Mouse (Mus musculus) intestine, postnatal 0 days (tissue): ENCODE measurements around the gene Dact3. TPM values are rescaled to one million over a fixed set of nuclear protein-coding genes. Genes with fewer than 3 reads are reported as not detected.
A peak's percentile ranks its signal among the peaks of the same experiment; 100 is the strongest.

Experiments used
- ATAC-seq: fragments of 200-750 bp; cut with Nextera tagmentation; 2 replicates; pipeline ENCODE4 v1.8.0; 2017; ENCODE audit warnings: mild to moderate bottlenecking, moderate TSS enrichment, moderate library complexity
- H3K27ac ChIP-seq: fragments of 300-500 bp; sonication (generic); 2 replicates; pipeline ENCODE4 v1.5.1; 2014; ENCODE audit warnings: mild to moderate bottlenecking, low read depth, low read length, moderate library complexity
- H3K27me3 ChIP-seq: fragments of 300-500 bp; sonication (generic); replicated peaks from 2 replicates; pipeline ENCODE4 v1.6.1; 2014; ENCODE audit warnings: low read length, mixed read lengths; ENCODE audit not compliant: control insufficient read depth, insufficient read depth
- H3K36me3 ChIP-seq: fragments of 300-500 bp; sonication (generic); 2 replicates; pipeline ENCODE4 v1.6.1; 2014; ENCODE audit warnings: mild to moderate bottlenecking, moderate library complexity; ENCODE audit not compliant: control insufficient read depth, insufficient read depth
- H3K4me1 ChIP-seq: fragments of 300-500 bp; sonication (generic); replicated peaks from 2 replicates; pipeline ENCODE4 v1.6.1; 2014; ENCODE audit warnings: antibody characterized with exemption, low read length, mixed read lengths; ENCODE audit not compliant: control insufficient read depth, insufficient read depth
- H3K4me2 ChIP-seq: fragments of 300-500 bp; sonication (generic); replicated peaks from 2 replicates; pipeline ENCODE4 v1.6.1; 2014; ENCODE audit warnings: low read depth, mild to moderate bottlenecking, moderate library complexity
- H3K4me3 ChIP-seq: fragments of 300-500 bp; sonication (generic); 2 replicates; pipeline ENCODE4 v1.5.1; 2014; ENCODE audit warnings: low read depth, low read length
- H3K9ac ChIP-seq: fragments of 300-500 bp; sonication (generic); 2 replicates; pipeline ENCODE4 v1.6.1; 2014; ENCODE audit warnings: mild to moderate bottlenecking, low read depth, low read length
- H3K9me3 ChIP-seq: fragments of 300-500 bp; sonication (generic); 2 replicates; pipeline ENCODE4 v1.6.1; 2016; ENCODE audit warnings: mixed run types; ENCODE audit not compliant: control insufficient read depth
- CTCF ChIP-seq: sonication (generic); IDR thresholded peaks from 2 replicates; pipeline ENCODE4 v1.5.1; 2016; ENCODE audit warnings: low read depth, mild to moderate bottlenecking, control low read depth, antibody characterized with exemption, moderate library complexity
- WGBS: fragments of 180-500 bp; shearing (Covaris S2); extraction: QIAGEN DNeasy Blood & Tissue Kit; methylation state at CpG from one replicate; pipeline ENCODE4 v1.1.7; 2014; 5-methylcytosine and 5-hydroxymethylcytosine counted together
- polyA plus RNA-seq: library from polyadenylated mRNA; unstranded; fragments of >200 nt; fragmentation: Nextera tagmentation; extraction: Ambion mirVana; gene quantifications from 2 replicates; pipeline ENCODE4 v1.2.1, GENCODE M21; 2015

Dact3 gene
- 3.4 and 3.7 TPM in 2 replicates for polyA plus RNA-seq

GRCm38 (mm10) chr7:16875310-16875325, at the start of gene Dact3:
Gene Dact3, plus strand, starts transcription at chr7:16875317.
- Histone ChIP-seq H3K4me3 (peak within 1 kb of the TSS; percentile 59), H3K9ac (peak within 1 kb of the TSS; percentile 55), H3K4me1 (no peaks in the 10 kb centered on the region), H3K4me2 (peak within 1 kb of the TSS; percentile 87), H3K27ac (peak within 1 kb of the TSS; percentile 72), H3K36me3 (peaks cover 6% of the 10 kb centered on the region; the same call in 1 of the 2 replicates), H3K27me3 (no peaks in the 10 kb centered on the region), H3K9me3 (no peaks in the 10 kb centered on the region)
- ATAC-seq, result no peak
- WGBS, result 0% methylated on average over 1 of the region's 1 CpGs
- no peak for TF ChIP-seq CTCF

GRCm38 (mm10) chr7:16825785-16826184, 49.3 kb upstream of the Dact3 start:
- 75% methylated on average over 10 of the region's 10 CpGs for WGBS
- no peak overlapping the region for H3K4me2 ChIP-seq
- no peaks in the 10 kb centered on the region for H3K27me3 ChIP-seq

GRCm38 (mm10) chr7:16826571-16826970, 48.5 kb upstream of the Dact3 start:
- WGBS, result 84% methylated on average over 5 of the region's 5 CpGs
- no peak overlapping the region for H3K9ac ChIP-seq
- no peaks in the 10 kb centered on the region for H3K9me3 ChIP-seq
- no peak for TF ChIP-seq CTCF
- no peak overlapping the region for H3K4me2 ChIP-seq
- no peaks in the 10 kb centered on the region for H3K4me1 ChIP-seq
- H3K36me3 ChIP-seq, result peaks cover 80% of the 10 kb centered on the region
- no peak overlapping the region for H3K27ac ChIP-seq
- no peak overlapping the region for H3K4me3 ChIP-seq
- no peak for ATAC-seq
- H3K27me3 ChIP-seq, result no peaks in the 10 kb centered on the region

More at GRCm38 (mm10) chr7:16825785-16826184, 49.3 kb upstream of the Dact3 start:
- Histone ChIP-seq H3K4me1 (no peaks in the 10 kb centered on the region), H3K36me3 (peaks cover 72% of the 10 kb centered on the region), H3K9ac (no peak overlapping the region), H3K9me3 (no peaks in the 10 kb centered on the region), H3K27ac (no peak overlapping the region), H3K4me3 (no peak overlapping the region)
- peak; percentile 66 for TF ChIP-seq CTCF
- ATAC-seq, result no peak

DNA sequence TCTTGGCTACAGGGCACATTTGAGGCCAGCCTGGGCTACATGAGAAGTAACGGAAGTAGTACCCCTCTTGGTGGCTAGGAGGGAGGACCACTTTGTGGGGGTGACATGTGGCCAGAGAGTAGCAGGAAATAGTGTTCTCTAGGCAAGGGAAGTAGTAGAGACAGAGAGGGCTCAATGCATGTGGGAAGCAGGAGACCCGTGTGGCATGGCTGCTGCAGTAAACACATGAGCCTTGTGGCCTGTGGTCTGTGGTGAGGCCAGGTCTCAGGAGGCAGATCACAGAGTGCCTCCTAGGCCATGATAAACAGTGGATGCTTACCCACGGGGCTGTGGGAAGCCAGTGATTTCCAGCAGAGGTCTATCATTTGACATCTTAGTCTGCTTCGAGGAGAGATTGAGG, 47.8 kb upstream of the Dact3 start:
- Histone ChIP-seq H3K9ac (no peak overlapping the region), H3K9me3 (no peaks in the 10 kb centered on the region), H3K4me2 (no peak overlapping the region), H3K4me3 (no peak overlapping the region), H3K27ac (no peak overlapping the region), H3K27me3 (no peaks in the 10 kb centered on the region), H3K36me3 (peaks cover 86% of the 10 kb centered on the region), H3K4me1 (no peaks in the 10 kb centered on the region)
- 64% methylated on average over 4 of the region's 4 CpGs for WGBS
- no peak for ATAC-seq
- no peak for TF ChIP-seq CTCF

GRCm38 (mm10) chr7:16830449-16830848, 44.7 kb upstream of the Dact3 start:
- no peak for ATAC-seq
- Histone ChIP-seq H3K9ac (no peak overlapping the region), H3K4me2 (no peak overlapping the region), H3K36me3 (peaks cover 91% of the 10 kb centered on the region), H3K27me3 (no peaks in the 10 kb centered on the region), H3K9me3 (no peaks in the 10 kb centered on the region), H3K27ac (no peak overlapping the region), H3K4me3 (no peak overlapping the region), H3K4me1 (no peaks in the 10 kb centered on the region)
- 82% methylated on average over 9 of the region's 9 CpGs for WGBS
- TF ChIP-seq CTCF, result no peak

- WGBS, result 92% methylated on average over 18 of the region's 18 CpGs
- Histone ChIP-seq H3K4me3 (no peak overlapping the region), H3K4me2 (no peak overlapping the region), H3K27me3 (no peaks in the 10 kb centered on the region), H3K9ac (no peak overlapping the region), H3K36me3 (peaks cover 57% of the 10 kb centered on the region), H3K9me3 (no peaks in the 10 kb centered on the region), H3K4me1 (no peaks in the 10 kb centered on the region), H3K27ac (no peak overlapping the region)
- no peak for ATAC-seq
- TF ChIP-seq CTCF, result no peak
Observed at GRCm38 (mm10) chr7:16837916-16838803, 37.0 kb upstream of the Dact3 start.
